Mouse (Mus musculus) thymus, postnatal 0 days (tissue): ENCODE measurements around the gene Syt3. TPM values are rescaled to one million over a fixed set of nuclear protein-coding genes. Genes with fewer than 3 reads are reported as not detected.

Experiments used
- DNase-seq: peaks from one replicate; pipeline ENCODE4 v3.0.0-alpha.2; 2015; ENCODE audit warnings: low spot score
- polyA plus RNA-seq: library from polyadenylated mRNA; unstranded; fragments of >200 nt; fragmentation: Nextera tagmentation; extraction: Ambion mirVana; gene quantifications from 2 replicates; pipeline ENCODE4 v1.2.1, GENCODE M21; 2015

Syt3 gene
- polyA plus RNA-seq, 1 experiment from 2014 or later: 0.38 TPM

DNA sequence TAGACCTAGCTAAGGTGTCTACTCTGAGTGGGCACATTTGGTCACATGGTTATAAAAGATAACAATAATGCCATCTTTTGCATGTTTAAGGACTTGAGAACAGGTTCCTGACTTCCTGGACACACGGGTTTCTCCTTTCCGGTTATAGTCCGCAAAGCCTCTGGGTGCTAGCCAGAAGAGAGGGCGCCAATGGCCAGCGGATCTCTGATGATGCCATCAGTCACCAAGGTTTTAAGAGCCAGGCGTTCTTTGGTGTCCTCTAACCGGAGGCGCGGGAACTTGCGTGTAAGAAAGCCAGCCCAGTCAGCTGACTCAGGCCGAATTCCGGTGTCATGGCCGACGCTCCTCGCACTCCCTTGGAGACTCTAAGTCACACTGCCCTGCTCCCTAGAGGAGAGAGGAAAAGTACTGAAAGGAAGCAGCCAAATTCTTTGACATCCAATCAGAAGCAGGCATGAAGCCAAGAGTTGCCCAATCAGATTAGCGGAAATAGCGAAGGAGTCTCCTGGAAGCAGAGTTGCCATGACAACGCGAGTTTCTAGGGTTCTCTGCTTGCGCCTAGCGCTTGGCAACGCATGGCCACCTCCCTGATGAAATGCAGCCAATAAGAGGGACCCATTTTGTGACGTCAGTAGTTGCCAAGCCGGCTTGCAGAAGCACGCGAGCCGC, 21.6 kb downstream of the Syt3 start:
- DNase-seq: peak; percentile 93

GRCm38 (mm10) chr7:44406015-44406355, 22.1 kb downstream of the Syt3 start:
- DNase-seq: no peak

- DNase-seq: no peak
Observed at GRCm38 (mm10) chr7:44411144-44411543, 27.2 kb downstream of the Syt3 start.

GRCm38 (mm10) chr7:44413307-44413706, 29.4 kb downstream of the Syt3 start:
- DNase-seq: no peak

DNA sequence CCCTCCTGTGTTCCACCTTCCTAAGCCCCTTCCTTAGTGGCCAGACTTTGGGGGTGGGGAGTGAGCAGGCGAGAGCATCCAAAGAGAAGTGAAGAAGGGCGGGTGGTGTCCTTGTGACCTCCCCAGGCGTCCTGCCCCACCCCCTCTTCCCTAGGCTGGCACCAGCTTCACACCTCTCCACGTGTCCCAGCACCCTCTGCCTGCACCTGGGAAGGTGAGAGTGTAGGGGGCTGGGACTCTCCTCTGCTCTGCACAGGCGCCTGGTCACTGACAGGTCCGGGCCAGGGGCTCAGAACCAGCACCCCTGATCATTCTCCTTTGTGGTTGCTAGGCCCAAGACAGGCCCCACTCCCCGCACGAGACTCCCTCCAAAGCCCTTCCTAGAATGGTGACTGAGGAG, 43.8 kb downstream of the Syt3 start:
- DNase-seq: no peak

- no peak for DNase-seq
Observed at GRCm38 (mm10) chr7:44428171-44428950, 44.5 kb downstream of the Syt3 start.

DNA sequence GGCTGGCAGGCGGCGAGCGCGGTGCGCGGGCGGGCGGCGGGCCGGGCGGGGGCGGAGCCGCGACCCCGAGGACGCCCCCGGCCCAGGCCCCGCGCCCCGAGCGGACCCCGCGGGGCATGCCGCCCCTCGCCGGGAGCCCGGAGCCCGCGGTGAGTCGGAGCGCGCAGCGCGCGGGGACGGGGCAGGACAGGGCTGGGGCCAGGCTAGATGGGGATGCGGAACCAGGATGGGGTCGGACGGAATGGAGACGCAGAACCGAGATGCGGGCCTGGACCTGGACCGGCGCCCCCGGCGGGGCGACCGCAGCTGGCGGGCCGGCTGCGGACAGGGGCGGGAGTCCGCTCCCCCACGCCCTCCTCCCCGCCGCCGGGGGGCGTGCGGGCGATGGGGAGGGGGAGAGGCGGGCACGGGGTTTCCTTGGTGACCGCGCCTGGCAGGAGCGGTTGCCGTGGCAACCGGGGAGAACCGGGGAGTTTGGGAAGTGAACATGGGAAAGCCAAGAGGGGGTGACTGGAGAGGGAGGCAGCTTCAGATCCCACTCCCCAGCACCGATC, 45.1 kb downstream of the Syt3 start, which contains the start of gene Lrrc4b:
TSS of gene Lrrc4b (plus strand) at position 51 of the 554 bp plus-strand sequence.
- no peak for DNase-seq

DNA sequence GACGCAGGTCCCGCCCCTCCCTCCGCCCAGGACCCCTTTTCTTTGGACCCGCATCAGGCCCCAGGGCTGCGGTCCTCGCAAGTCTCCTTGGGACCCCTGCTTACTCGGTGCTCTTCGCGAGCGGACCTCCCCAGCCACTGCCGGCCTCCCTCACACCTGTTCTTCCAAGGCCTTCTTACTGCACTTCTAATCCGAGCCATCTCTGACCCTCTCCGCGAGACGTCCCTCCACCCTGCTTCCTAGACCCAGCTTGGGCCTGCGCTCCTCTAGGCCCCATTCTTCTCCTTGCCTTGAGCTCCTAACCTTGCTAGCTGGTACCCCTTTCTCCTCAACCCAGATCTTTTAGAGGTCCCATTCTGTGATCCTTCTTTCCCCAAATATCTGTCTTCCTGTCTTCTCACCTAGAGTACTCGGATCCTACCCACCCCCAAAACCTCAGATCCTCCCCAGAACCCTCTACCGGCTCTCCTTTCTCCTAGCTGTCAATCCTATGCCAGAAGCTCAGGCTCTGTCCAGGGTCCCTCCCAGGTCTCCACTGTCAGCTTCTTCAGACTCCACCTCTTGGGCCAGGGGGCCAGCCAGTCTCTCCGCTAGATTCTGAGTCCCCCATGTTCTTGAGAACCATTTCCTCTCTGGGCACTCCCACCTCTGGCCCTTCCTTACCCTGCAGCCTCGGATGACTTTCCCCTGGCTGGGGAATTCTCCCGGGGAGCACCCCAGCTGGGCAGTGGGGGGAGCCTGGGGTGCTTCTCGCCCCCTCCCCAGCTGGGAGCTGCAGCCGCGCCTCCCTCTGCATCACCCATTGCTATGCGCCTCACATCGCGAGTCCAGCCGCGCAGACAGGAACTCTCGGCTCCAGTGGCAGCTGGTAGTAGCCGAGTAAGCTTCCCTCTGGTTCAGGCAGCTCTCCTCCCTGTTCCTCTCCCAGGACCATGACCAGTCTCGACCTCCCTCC, 45.9 kb downstream of the Syt3 start:
- no peak for DNase-seq

DNA sequence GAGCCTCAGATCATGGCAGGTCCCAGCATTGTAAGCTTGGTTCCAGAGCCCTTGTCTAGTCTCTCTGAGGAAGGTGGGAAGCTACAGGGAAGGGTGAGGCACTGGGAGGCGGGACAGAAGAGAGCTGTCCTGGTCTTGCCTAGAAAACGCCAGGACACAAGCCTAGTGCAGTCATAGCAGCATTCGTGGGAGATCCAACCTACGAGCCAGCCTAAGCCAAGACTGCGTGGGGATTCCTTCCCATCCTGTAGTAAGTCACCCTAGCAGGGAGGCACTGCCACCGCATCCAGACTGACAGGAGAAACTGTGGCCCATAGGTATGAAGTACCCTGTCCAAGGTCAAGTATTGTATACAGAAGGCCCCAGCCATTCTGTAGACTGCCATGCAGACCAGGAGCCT, 48.6 kb downstream of the Syt3 start:
- no peak for DNase-seq

GRCm38 (mm10) chr7:44433371-44433770, 49.5 kb downstream of the Syt3 start:
- peak; percentile 50 for DNase-seq

- DNase-seq: no peak
Observed at GRCm38 (mm10) chr7:44434089-44434488, 50.2 kb downstream of the Syt3 start.

DNA sequence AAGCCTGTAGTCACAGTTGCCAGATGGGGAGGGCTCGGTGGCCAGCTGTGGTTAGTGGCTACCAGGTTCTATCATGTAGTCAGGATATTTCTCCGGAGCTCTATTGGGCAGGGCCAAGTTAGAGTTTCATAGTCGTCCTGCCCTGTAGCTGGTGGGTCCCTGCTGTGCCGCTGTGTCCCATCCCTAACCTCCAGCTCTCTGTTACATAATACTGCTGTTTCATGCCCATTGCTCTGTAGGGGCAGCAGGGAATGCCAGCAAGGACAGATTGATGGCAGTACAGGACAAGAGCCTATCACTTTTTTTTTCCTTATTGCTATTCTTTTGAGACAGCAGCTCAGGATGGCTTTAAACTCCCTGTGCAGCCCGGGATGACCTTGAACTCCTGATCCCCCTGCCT, 51.9 kb downstream of the Syt3 start:
- DNase-seq: no peak

DNA sequence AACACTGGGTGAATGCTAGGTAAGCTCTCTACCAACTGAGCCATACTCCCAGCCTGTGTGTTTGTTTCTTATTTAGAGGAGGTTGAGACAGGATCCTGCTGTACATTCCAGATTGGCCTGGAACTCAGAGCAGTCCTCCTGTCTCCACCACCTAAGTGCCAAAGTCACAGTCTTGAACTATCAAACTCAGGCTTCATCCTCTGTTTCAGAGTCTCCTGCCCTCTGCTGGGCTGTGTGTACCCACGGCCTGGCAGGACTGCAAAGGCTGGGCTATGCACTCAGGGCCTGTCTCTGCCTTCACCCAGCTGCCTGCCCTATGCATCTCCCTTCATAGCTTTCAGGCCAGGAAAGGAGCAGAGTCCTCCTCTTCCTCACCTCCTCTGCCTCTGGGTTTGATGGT, 52.4 kb downstream of the Syt3 start:
- no peak for DNase-seq

DNA sequence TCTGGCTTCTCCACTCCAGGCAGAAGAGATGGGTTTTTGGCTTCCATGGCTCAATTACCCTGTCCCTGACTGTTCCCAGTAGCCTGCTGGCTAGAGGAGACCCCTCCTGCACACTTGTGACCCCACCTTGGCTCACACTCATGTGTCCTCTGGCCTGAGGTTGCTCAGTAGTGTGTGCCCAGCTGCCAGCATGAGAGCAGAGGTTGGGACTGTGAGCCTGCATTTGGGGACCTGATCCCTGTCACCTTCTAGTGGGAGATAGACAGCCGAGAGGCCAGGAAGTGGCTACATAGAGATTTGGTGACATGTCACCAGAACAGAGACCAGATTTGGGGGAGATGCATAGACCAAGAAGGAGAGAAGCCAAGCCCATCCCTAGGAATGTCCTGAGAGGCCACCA, 53.3 kb downstream of the Syt3 start:
- DNase-seq: no peak

GRCm38 (mm10) chr7:44437933-44438332, 54.0 kb downstream of the Syt3 start:
- no peak for DNase-seq

DNA sequence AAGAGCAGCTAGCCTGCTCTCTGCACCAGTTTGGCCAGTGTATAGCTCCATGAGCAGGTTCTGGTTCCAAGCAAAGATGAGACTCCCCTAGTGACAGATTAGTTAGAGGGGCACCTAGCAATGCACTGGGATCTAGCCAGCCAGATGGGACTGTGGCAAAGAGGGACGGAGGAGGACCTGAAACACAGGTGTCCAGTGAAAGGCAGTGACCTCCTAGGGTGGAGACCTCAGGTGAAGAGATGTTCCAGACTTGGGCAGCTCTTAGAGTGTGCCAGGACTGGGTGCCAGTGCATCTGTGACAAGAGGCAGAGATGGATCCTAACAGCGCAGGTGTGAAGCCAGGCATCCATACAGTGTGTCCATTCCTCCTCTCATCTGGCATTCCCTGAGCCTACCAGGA, 55.8 kb downstream of the Syt3 start:
- DNase-seq: no peak

DNA sequence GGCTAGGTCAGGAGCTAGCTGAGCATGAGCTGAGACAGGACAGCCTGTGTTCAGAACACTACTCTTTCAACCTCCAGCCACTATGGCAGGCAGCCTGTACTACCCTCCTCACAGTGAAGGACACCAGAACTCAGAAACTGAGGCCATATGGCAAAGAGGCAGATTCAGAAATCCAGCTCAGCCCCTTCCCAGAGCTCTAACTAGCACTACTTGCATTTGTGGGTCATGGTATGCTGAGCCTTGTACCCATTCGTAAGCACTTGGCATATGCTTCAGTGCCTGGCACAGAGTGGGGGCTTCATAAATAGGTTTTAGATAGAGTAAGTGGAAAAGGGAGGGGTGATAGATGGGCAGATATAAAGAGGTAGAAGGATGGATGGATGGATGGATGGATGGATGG, 56.6 kb downstream of the Syt3 start:
- DNase-seq: no peak

DNA sequence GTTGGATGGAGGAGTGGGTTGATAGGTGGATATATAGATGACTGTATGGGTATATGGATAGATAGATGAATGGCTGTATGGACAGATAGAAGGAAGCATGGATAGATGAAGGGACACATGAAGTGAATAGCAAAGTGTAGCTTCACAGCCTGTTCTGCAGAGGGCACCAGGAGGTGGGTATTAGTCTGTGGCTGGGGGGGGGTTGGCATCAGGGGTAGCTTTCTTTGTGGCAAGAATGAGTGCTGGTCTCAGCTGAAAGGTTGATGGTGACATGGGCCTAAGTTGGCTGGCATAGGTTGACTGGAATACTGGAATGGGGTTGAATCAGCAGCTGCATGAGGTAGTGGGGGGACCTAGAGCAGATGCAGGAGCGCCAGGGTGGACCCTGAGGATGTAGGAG, 57.3 kb downstream of the Syt3 start:
- DNase-seq: no peak

DNA sequence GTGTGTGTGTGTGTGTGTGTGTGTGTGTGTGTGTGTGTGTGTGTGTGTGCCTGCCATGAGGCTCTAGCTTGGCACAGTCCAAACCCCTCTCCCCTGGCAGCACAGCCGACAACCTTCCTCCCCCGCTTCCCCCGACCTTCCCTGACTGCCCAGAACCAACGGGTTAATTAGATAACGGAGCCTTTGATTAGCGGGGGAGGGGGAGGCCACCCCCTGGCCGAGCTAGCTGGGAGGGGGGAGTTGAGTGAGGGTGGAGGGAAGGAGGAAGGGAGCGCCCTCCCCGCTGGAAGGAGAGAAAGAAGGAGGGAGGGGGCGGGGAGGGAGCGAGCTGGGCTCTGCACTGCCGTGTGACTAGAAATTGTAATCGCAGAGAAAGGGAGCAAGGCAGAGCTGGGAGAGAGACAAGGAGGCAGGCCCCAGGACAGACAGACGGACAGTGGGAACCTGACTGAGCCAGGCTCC, 57.8 kb downstream of the Syt3 start:
- DNase-seq: no peak

GRCm38 (mm10) chr7:44442407-44442821, 58.5 kb downstream of the Syt3 start:
- DNase-seq: no peak
